Mouse (Mus musculus): Measurements from ENCODE around the gene Trim2. TPM values are rescaled to one million over a fixed set of nuclear protein-coding genes. Genes with fewer than 3 reads are reported as not detected.

Trim2 gene
- total RNA-seq, 1 experiment from 2014 or later: 1.4 TPM

- ATAC-seq (replicated peaks in 1 of 2; ENCODE audit: insufficient read depth in 1 of 2, low FRiP score in 2 of 2, low TSS enrichment in 1 of 2, low read depth in 1 of 2, poor library complexity in 2 of 2, severe bottlenecking in 2 of 2): peak; percentile 28 to 49
These were observed 27.0 kb upstream of the Trim2 start for GRCm38 (mm10) chr3:84333400-84334349.

- ATAC-seq (replicated peaks in 1 of 2; ENCODE audit: insufficient read depth in 1 of 2, low FRiP score in 2 of 2, low TSS enrichment in 1 of 2, low read depth in 1 of 2, poor library complexity in 2 of 2, severe bottlenecking in 2 of 2): no peak
These were observed 23.5 kb upstream of the Trim2 start for GRCm38 (mm10) chr3:84330210-84330609.

GRCm38 (mm10) chr3:84324967-84325441 lies 18.3 kb upstream of the Trim2 start:
- no peak; a peak in 1 of 4 replicates for ATAC-seq (replicated peaks in 1 of 2; ENCODE audit: insufficient read depth in 1 of 2, low FRiP score in 2 of 2, low TSS enrichment in 1 of 2, low read depth in 1 of 2, poor library complexity in 2 of 2, severe bottlenecking in 2 of 2)

- peak in 1 of 2 experiments; percentile 32; a peak in 1 of 4 replicates for ATAC-seq (replicated peaks in 1 of 2; ENCODE audit: insufficient read depth in 1 of 2, low FRiP score in 2 of 2, low TSS enrichment in 1 of 2, low read depth in 1 of 2, poor library complexity in 2 of 2, severe bottlenecking in 2 of 2)
These were observed 17.8 kb upstream of the Trim2 start for GRCm38 (mm10) chr3:84324478-84324877.

GRCm38 (mm10) chr3:84324000-84324399 lies 17.3 kb upstream of the Trim2 start:
- no peak for ATAC-seq (replicated peaks in 1 of 2; ENCODE audit: insufficient read depth in 1 of 2, low FRiP score in 2 of 2, low TSS enrichment in 1 of 2, low read depth in 1 of 2, poor library complexity in 2 of 2, severe bottlenecking in 2 of 2)

GRCm38 (mm10) chr3:84319504-84319903 lies 12.8 kb upstream of the Trim2 start:
- no peak for ATAC-seq (replicated peaks in 1 of 2; ENCODE audit: insufficient read depth in 1 of 2, low FRiP score in 2 of 2, low TSS enrichment in 1 of 2, low read depth in 1 of 2, poor library complexity in 2 of 2, severe bottlenecking in 2 of 2)

- no peak for ATAC-seq (replicated peaks in 1 of 2; ENCODE audit: insufficient read depth in 1 of 2, low FRiP score in 2 of 2, low TSS enrichment in 1 of 2, low read depth in 1 of 2, poor library complexity in 2 of 2, severe bottlenecking in 2 of 2)
These were observed 12.2 kb upstream of the Trim2 start for GRCm38 (mm10) chr3:84318865-84319264.

- peak; percentile 61 to 77 for ATAC-seq (replicated peaks in 1 of 2; ENCODE audit: insufficient read depth in 1 of 2, low FRiP score in 2 of 2, low TSS enrichment in 1 of 2, low read depth in 1 of 2, poor library complexity in 2 of 2, severe bottlenecking in 2 of 2)
These were observed 8.0 kb upstream of the Trim2 start for GRCm38 (mm10) chr3:84314651-84315191.

GRCm38 (mm10) chr3:84313801-84314541 lies 7.3 kb upstream of the Trim2 start:
- ATAC-seq (replicated peaks in 1 of 2; ENCODE audit: insufficient read depth in 1 of 2, low FRiP score in 2 of 2, low TSS enrichment in 1 of 2, low read depth in 1 of 2, poor library complexity in 2 of 2, severe bottlenecking in 2 of 2): no peak

GRCm38 (mm10) chr3:84313003-84313800 lies 6.5 kb upstream of the Trim2 start:
- peak; percentile 44 to 82; a peak in 2 of 4 replicates for ATAC-seq (replicated peaks in 1 of 2; ENCODE audit: insufficient read depth in 1 of 2, low FRiP score in 2 of 2, low TSS enrichment in 1 of 2, low read depth in 1 of 2, poor library complexity in 2 of 2, severe bottlenecking in 2 of 2)

GRCm38 (mm10) chr3:84312326-84312725 lies 5.6 kb upstream of the Trim2 start:
- ATAC-seq (replicated peaks in 1 of 2; ENCODE audit: insufficient read depth in 1 of 2, low FRiP score in 2 of 2, low TSS enrichment in 1 of 2, low read depth in 1 of 2, poor library complexity in 2 of 2, severe bottlenecking in 2 of 2): no peak

GRCm38 (mm10) chr3:84307516-84307915 lies 839 bp upstream of the Trim2 start:
- no peak for ATAC-seq (replicated peaks in 1 of 2; ENCODE audit: insufficient read depth in 1 of 2, low FRiP score in 2 of 2, low TSS enrichment in 1 of 2, low read depth in 1 of 2, poor library complexity in 2 of 2, severe bottlenecking in 2 of 2)

GRCm38 (mm10) chr3:84305722-84306510 lies 761 bp downstream of the Trim2 start:
- ATAC-seq (replicated peaks in 1 of 2; ENCODE audit: insufficient read depth in 1 of 2, low FRiP score in 2 of 2, low TSS enrichment in 1 of 2, low read depth in 1 of 2, poor library complexity in 2 of 2, severe bottlenecking in 2 of 2): no peak

- ATAC-seq (replicated peaks in 1 of 2; ENCODE audit: insufficient read depth in 1 of 2, low FRiP score in 2 of 2, low TSS enrichment in 1 of 2, low read depth in 1 of 2, poor library complexity in 2 of 2, severe bottlenecking in 2 of 2): peak; percentile 63 to 84
These were observed 1.5 kb downstream of the Trim2 start for GRCm38 (mm10) chr3:84305010-84305692.

GRCm38 (mm10) chr3:84304339-84305009 lies 2.2 kb downstream of the Trim2 start:
- 0 out of 4 replicates have a peak, but pooled peaks of 1 of the 2 experiments have one; percentile 35 for ATAC-seq (replicated peaks in 1 of 2; ENCODE audit: insufficient read depth in 1 of 2, low FRiP score in 2 of 2, low TSS enrichment in 1 of 2, low read depth in 1 of 2, poor library complexity in 2 of 2, severe bottlenecking in 2 of 2)

Data from hematopoietic stem cell, adult 5-6 weeks (primary cell).